Mouse (Mus musculus) liver, embryonic 14.5 days (tissue): ENCODE results near the gene Ywhag.

Experiments used
- CTCF ChIP-seq: IDR thresholded peaks from 2 replicates; pipeline ENCODE4 v1.5.1; 2016; ENCODE audit warnings: antibody characterized with exemption, low read depth, control low read depth
- EP300 ChIP-seq: IDR thresholded peaks from 2 replicates; pipeline ENCODE4 v1.6.1; 2016; ENCODE audit warnings: antibody characterized with exemption, low read depth

DNA sequence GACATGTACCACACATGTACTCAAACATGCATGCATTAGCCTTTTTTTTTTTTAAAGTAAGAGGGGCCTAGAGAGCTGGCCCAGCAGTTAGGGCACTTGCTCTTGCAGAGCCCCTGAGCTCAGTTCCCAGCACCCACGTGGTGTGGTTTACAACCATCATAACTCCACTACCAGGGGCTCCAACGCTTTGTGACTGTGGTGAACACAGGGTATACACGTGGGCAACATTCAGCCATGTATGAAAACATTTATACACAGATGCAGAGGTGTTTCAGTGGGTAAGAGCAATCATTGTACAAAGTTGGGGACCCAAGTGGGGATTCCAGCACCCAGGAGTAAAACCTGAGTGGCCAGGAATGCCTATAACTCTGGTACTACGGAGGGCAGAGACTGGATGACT is 24.0 kb upstream of the Ywhag start:
- TF ChIP-seq EP300 (no peak), CTCF (no peak)
